Mouse (Mus musculus) limb, embryonic 11.5 days (tissue): ENCODE data around the gene Thbs3. TPM values are rescaled to one million over a fixed set of nuclear protein-coding genes. Genes with fewer than 3 reads are reported as not detected.

ENCODE experiments used
- ATAC-seq: fragments of 200-750 bp; cut with Nextera tagmentation; 2 replicates; pipeline ENCODE4 v1.8.0; 2017; ENCODE audit warnings: low read depth; ENCODE audit not compliant: insufficient number of reproducible peaks, low FRiP score, low TSS enrichment
- DNase-seq: peaks from one replicate; pipeline ENCODE4 v3.0.0-alpha.2; 2015; ENCODE audit warnings: low spot score
- H3K27ac ChIP-seq: fragments of 300-500 bp; sonication (generic); replicated peaks from 2 replicates; pipeline ENCODE4 v1.5.1; 2014; ENCODE audit warnings: low read depth, mild to moderate bottlenecking, low read length
- H3K27me3 ChIP-seq: fragments of 300-500 bp; sonication (generic); 2 replicates; pipeline ENCODE4 v1.6.1; 2014; ENCODE audit warnings: mild to moderate bottlenecking, low read length, mixed read lengths; ENCODE audit not compliant: control insufficient read depth, insufficient read depth
- H3K36me3 ChIP-seq: fragments of 300-500 bp; sonication (generic); 2 replicates; pipeline ENCODE4 v1.6.1; 2014; ENCODE audit warnings: mild to moderate bottlenecking, low read length, moderate library complexity, mixed read lengths; ENCODE audit not compliant: control insufficient read depth, insufficient read depth
- H3K4me1 ChIP-seq: fragments of 300-500 bp; sonication (generic); 2 replicates; pipeline ENCODE4 v1.6.1; 2014; ENCODE audit warnings: low read length, mixed read lengths; ENCODE audit not compliant: control insufficient read depth, insufficient read depth
- H3K4me2 ChIP-seq: fragments of 300-500 bp; sonication (generic); 2 replicates; pipeline ENCODE4 v1.6.1; 2014; ENCODE audit warnings: low read depth, mild to moderate bottlenecking, moderate library complexity; ENCODE audit not compliant: severe bottlenecking
- H3K4me3 ChIP-seq: fragments of 300-500 bp; sonication (generic); 2 replicates; pipeline ENCODE4 v1.5.1; 2014; ENCODE audit warnings: low read depth, low read length
- H3K9ac ChIP-seq: fragments of 300-500 bp; sonication (generic); 2 replicates; pipeline ENCODE4 v1.6.1; 2014; ENCODE audit warnings: mild to moderate bottlenecking, low read length
- H3K9me3 ChIP-seq: fragments of 300-500 bp; sonication (generic); 2 replicates; pipeline ENCODE4 v1.6.1; 2016; ENCODE audit warnings: low read length; ENCODE audit not compliant: control insufficient read depth
- WGBS: fragments of 180-500 bp; shearing (Covaris S2); extraction: QIAGEN DNeasy Blood & Tissue Kit; methylation state at CpG from one replicate; pipeline ENCODE4 v1.1.7; 2014; 5-methylcytosine and 5-hydroxymethylcytosine counted together
- polyA plus RNA-seq: library from polyadenylated mRNA; unstranded; fragments of >200 nt; fragmentation: Nextera tagmentation; extraction: Ambion mirVana; gene quantifications from 2 replicates; pipeline ENCODE4 v1.2.1, GENCODE M21; 2014

Thbs3 gene
- polyA plus RNA-seq, 1 experiment from 2014 or later, result 21.0 TPM

- no peak for DNase-seq
- H3K9ac ChIP-seq, result no peak overlapping the region
- no peak overlapping the region for H3K27ac ChIP-seq
- H3K36me3 ChIP-seq, result peaks cover 34% of the 10 kb centered on the region
- ATAC-seq, result no peak
- WGBS, result 92% methylated on average over 7 of the region's 7 CpGs
- H3K4me1 ChIP-seq, result 0 out of 2 replicates have a peak, but pooled peaks cover 4% of the 10 kb centered on the region
- H3K4me2 ChIP-seq, result no peak overlapping the region
- no peaks in the 10 kb centered on the region for H3K27me3 ChIP-seq
- no peaks in the 10 kb centered on the region for H3K9me3 ChIP-seq
- H3K4me3 ChIP-seq, result no peak overlapping the region
Measured at GRCm38 (mm10) chr3:89206079-89206478, 8.9 kb upstream of the Thbs3 start.

- Histone ChIP-seq H3K4me2 (no peak overlapping the region), H3K27me3 (no peaks in the 10 kb centered on the region), H3K36me3 (peaks cover 34% of the 10 kb centered on the region), H3K4me1 (0 out of 2 replicates have a peak, but pooled peaks cover 4% of the 10 kb centered on the region), H3K9me3 (no peaks in the 10 kb centered on the region), H3K9ac (no peak overlapping the region), H3K27ac (no peak overlapping the region), H3K4me3 (no peak overlapping the region)
- WGBS, result 88% methylated on average over 2 of the region's 2 CpGs
- DNase-seq (no peak), ATAC-seq (no peak)
Measured at GRCm38 (mm10) chr3:89206695-89207094, 8.3 kb upstream of the Thbs3 start.

DNA sequence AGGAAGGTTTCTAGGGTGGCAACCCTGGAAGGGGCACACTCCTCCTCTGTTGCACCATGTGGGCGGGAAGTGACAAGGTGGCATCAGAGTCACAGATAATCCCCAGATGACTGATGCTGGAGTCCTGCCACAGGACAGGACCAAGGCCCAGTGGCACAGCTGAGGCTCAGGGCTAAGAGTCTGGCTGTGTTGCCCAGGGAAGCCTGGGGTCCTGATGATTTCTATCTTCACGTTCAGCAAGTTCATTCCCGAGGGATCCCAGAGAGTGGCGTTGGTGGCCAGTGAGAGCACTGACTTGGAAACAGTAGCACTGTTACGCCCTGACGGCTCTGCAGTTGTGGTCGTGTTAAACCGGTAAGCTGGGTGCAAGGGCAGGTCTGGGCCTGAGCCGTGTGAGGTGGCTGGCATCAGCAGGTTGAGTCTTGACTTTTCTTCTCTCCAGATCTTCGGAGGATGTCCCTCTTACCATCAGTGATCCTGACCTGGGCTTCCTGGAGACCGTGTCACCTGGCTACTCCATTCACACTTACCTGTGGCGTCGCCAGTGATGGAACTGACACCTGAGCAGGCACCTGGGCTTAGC lies 6.8 kb upstream of the Thbs3 start:
- H3K27me3 ChIP-seq, result no peaks in the 10 kb centered on the region
- no peaks in the 10 kb centered on the region for H3K9me3 ChIP-seq
- no peak overlapping the region for H3K4me2 ChIP-seq
- H3K36me3 ChIP-seq, result peaks cover 34% of the 10 kb centered on the region
- no peak overlapping the region for H3K9ac ChIP-seq
- no peak for ATAC-seq
- WGBS, result 84% methylated on average over 13 of the region's 13 CpGs
- no peak overlapping the region for H3K27ac ChIP-seq
- DNase-seq, result no peak
- H3K4me1 ChIP-seq, result 0 out of 2 replicates have a peak, but pooled peaks cover 3% of the 10 kb centered on the region
- H3K4me3 ChIP-seq, result no peak overlapping the region

DNA sequence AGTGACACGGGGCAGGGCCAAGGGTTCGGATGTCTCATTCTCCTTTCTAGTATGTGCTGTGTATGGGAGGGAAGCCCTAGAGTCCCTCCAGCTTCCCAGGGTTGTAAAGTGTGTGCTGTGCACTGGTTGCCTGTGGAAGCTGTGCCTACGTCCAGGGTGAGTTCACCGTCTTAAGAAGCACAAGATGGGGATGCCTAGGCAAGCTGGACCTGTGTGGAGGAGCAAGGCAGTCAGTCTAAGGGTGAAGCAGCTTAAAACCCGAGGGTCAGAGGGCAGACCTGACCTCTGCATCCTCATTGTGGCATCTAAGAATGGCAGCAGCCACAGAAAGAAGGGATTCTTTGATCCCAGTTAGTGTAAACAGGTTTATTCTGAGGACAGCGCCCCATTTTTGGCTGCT lies 6.2 kb upstream of the Thbs3 start:
- DNase-seq (no peak), ATAC-seq (no peak)
- Histone ChIP-seq H3K4me3 (no peak overlapping the region), H3K36me3 (peaks cover 34% of the 10 kb centered on the region), H3K9ac (no peak overlapping the region), H3K4me2 (no peak overlapping the region), H3K9me3 (no peaks in the 10 kb centered on the region), H3K27me3 (no peaks in the 10 kb centered on the region), H3K27ac (no peak overlapping the region), H3K4me1 (no peaks in the 10 kb centered on the region)
- WGBS, result 91% methylated on average over 6 of the region's 6 CpGs

- Histone ChIP-seq H3K36me3 (peaks cover 34% of the 10 kb centered on the region), H3K4me1 (no peaks in the 10 kb centered on the region), H3K9ac (no peak overlapping the region), H3K9me3 (no peaks in the 10 kb centered on the region), H3K4me2 (no peak overlapping the region), H3K4me3 (no peak overlapping the region), H3K27ac (no peak overlapping the region), H3K27me3 (no peaks in the 10 kb centered on the region)
- ATAC-seq, result no peak
- no peak for DNase-seq
- WGBS, result 91% methylated on average over 7 of the region's 7 CpGs
Measured at GRCm38 (mm10) chr3:89209731-89210130, 5.2 kb upstream of the Thbs3 start.

GRCm38 (mm10) chr3:89210162-89210561 lies 4.8 kb upstream of the Thbs3 start:
- WGBS, result 90% methylated on average over 13 of the region's 13 CpGs
- no peak overlapping the region for H3K9ac ChIP-seq
- no peaks in the 10 kb centered on the region for H3K27me3 ChIP-seq
- no peak overlapping the region for H3K4me3 ChIP-seq
- DNase-seq, result no peak
- H3K4me2 ChIP-seq, result no peak overlapping the region
- ATAC-seq, result no peak
- no peaks in the 10 kb centered on the region for H3K9me3 ChIP-seq
- H3K36me3 ChIP-seq, result peaks cover 34% of the 10 kb centered on the region
- peaks cover under 1% of the 10 kb centered on the region for H3K4me1 ChIP-seq
- no peak overlapping the region for H3K27ac ChIP-seq

DNA sequence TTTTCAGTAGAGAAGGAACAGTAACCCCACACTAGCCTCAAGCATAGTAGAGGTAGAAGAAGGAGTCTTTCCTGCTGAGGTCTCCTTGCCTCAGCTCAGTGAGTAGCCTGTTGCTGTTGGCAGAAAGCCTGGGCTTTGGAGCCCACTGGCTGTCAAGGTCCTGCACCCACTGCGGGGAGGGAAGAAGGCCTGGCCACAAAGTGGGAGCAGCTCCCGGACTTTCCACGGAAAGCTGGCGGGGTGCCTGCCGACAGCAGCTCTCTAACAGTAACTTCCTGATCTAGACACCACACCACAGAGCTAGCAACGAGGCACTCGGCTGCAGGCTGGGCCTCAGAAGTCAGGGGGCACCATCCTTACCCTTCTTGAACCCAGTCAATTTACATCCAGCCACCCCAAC lies 4.2 kb upstream of the Thbs3 start:
- ATAC-seq, result no peak
- Histone ChIP-seq H3K4me1 (peaks cover 7% of the 10 kb centered on the region), H3K4me2 (no peak overlapping the region), H3K27ac (no peak overlapping the region), H3K36me3 (peaks cover 33% of the 10 kb centered on the region), H3K27me3 (no peaks in the 10 kb centered on the region), H3K9ac (no peak overlapping the region), H3K4me3 (no peak overlapping the region), H3K9me3 (no peaks in the 10 kb centered on the region)
- no peak for DNase-seq
- 83% methylated on average over 7 of the region's 7 CpGs for WGBS

- peak; percentile 91 for ATAC-seq
- H3K9ac ChIP-seq, result peak overlapping the region; percentile 76
- WGBS, result under 1% methylated on average over 69 of the region's 69 CpGs
- H3K4me3 ChIP-seq, result peak overlapping the region; percentile 73
- H3K4me2 ChIP-seq, result peak overlapping the region; percentile 75
- H3K27ac ChIP-seq, result peak overlapping the region; percentile 98
- H3K36me3 ChIP-seq, result peaks cover 12% of the 10 kb centered on the region
- DNase-seq, result peak; percentile 96
- no peaks in the 10 kb centered on the region for H3K27me3 ChIP-seq
- peaks cover 7% of the 10 kb centered on the region for H3K4me1 ChIP-seq
- H3K9me3 ChIP-seq, result no peaks in the 10 kb centered on the region
Measured at GRCm38 (mm10) chr3:89213803-89214530, 1.0 kb upstream of the Thbs3 start.
